Mouse (Mus musculus): ENCODE results near the gene Ugp2. TPM values are rescaled to one million over a fixed set of nuclear protein-coding genes. Genes with fewer than 3 reads are reported as not detected.

The Ugp2 gene
- polyA plus RNA-seq, 1 experiment from 2014 or later: 76.4 TPM

DNA sequence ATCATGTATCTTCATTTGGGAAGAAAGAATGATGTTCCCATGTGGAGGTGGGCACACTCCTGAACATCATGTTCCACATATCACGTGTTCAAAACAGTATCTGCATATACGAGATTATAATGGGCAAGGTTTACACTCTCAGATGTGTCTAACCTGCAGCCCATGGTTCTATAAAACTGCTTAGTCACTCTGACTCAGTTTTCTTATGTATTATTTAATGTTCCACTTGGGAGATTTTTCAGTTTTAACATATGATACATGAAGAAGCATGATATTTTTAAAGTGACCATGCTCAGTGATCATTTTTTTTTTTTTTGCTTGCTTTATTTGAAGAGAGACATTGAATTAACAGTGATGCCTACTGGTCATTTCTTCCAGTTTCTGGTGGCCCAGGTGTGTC lies 30.2 kb upstream of the Ugp2 start:
- Histone ChIP-seq H3K9ac (replicated peaks; ENCODE audit: low read depth) (no peak overlapping the region), H3K27ac (ENCODE audit: low read length) (no peak overlapping the region)

DNA sequence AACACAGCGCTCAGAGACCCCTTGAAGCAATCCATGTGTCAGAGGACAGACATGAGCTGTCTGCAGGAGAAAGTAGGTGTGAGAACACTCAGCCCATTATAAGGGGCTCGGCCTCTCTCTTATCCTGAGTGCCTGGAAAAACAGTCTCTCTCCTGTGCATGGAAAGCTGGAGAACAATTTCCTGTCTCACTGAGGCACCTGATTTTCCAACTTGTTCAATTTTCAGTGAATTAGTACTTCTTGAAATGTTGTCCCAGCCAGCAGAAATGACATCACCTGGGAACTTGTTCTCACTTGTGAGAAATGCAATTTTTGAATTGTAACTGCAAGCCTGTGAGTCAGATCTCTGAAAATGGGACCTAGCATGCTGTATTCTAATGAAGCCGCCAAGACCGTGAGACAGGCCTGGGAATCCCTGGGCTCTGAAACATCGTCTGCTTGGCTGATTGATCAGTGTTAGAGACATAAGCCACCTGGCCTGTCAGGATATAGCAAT lies 28.2 kb upstream of the Ugp2 start:
- ATAC-seq (peak; percentile 67), DNase-seq (ENCODE audit: low spot score) (peak; percentile 75)
- Histone ChIP-seq H3K36me3 (ENCODE audit: insufficient read depth, low read length) (no peaks in the 10 kb centered on the region), H3K9me3 (ENCODE audit: low read length) (no peaks in the 10 kb centered on the region), H3K27ac (ENCODE audit: low read length) (peak overlapping the region; percentile 72), H3K4me2 (replicated peaks; ENCODE audit: low read depth, low read length) (no peak overlapping the region), H3K4me3 (ENCODE audit: low read depth, low read length) (no peak overlapping the region), H3K9ac (replicated peaks; ENCODE audit: low read depth) (no peak overlapping the region), H3K4me1 (ENCODE audit: insufficient read depth, low read depth, low read length) (peaks cover 18% of the 10 kb centered on the region; the same call in 1 of the 2 replicates), H3K27me3 (replicated peaks; ENCODE audit: insufficient read depth, low read length) (no peaks in the 10 kb centered on the region)
- TF ChIP-seq CTCF (IDR thresholded peaks at IDR 0.05): no peak
- 0 out of 2 replicates have a peak, but pooled peaks have one; percentile 28 for TF ChIP-seq EP300 (IDR thresholded peaks at IDR 0.05)
- WGBS: 27% methylated on average over 5 of the region's 5 CpGs

More for the DNA sequence above, 30.2 kb upstream of the Ugp2 start:
- Histone ChIP-seq H3K27me3 (replicated peaks; ENCODE audit: insufficient read depth, low read length) (no peaks in the 10 kb centered on the region), H3K9me3 (ENCODE audit: low read length) (no peaks in the 10 kb centered on the region), H3K4me2 (replicated peaks; ENCODE audit: low read depth, low read length) (no peak overlapping the region), H3K36me3 (ENCODE audit: insufficient read depth, low read length) (no peaks in the 10 kb centered on the region), H3K4me3 (ENCODE audit: low read depth, low read length) (no peak overlapping the region), H3K4me1 (ENCODE audit: insufficient read depth, low read depth, low read length) (peaks cover 20% of the 10 kb centered on the region; the same call in 1 of the 2 replicates)
- 88% methylated on average over 2 of the region's 2 CpGs for WGBS
- ATAC-seq (no peak), DNase-seq (ENCODE audit: low spot score) (no peak)
- TF ChIP-seq CTCF (IDR thresholded peaks at IDR 0.05) (no peak), EP300 (IDR thresholded peaks at IDR 0.05) (no peak)

DNA sequence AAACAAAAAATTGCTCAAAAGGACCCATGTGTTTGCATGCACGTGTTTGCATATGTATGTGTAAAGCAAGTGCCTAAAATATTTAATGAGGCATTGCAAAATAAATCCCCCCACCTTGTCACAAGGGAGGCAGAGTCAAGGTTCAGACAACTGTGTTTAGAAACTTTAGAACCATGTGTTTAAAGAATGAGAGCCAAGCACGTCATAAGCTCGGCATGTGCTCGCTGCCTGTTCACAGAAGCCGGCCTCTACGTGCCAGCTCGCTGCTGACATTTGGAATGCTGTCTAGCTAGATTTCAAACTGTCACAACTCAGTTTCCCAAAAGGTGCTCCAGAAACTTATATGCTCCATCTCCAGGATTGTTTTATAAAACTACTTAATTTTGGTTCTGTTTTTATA lies 27.5 kb upstream of the Ugp2 start:
- peak; percentile 89 for DNase-seq (ENCODE audit: low spot score)
- peaks cover 14% of the 10 kb centered on the region; the same call in 1 of the 2 replicates for H3K4me1 ChIP-seq (ENCODE audit: insufficient read depth, low read depth, low read length)
- no peak; the same call in 1 of the 2 replicates for TF ChIP-seq EP300 (IDR thresholded peaks at IDR 0.05)
- TF ChIP-seq CTCF (IDR thresholded peaks at IDR 0.05): no peak
- no peaks in the 10 kb centered on the region for H3K36me3 ChIP-seq (ENCODE audit: insufficient read depth, low read length)
- no peak overlapping the region for H3K27ac ChIP-seq (ENCODE audit: low read length)
- 11% methylated on average over 7 of the region's 7 CpGs for WGBS
- no peak overlapping the region for H3K4me3 ChIP-seq (ENCODE audit: low read depth, low read length)
- no peak overlapping the region for H3K9ac ChIP-seq (replicated peaks; ENCODE audit: low read depth)
- H3K27me3 ChIP-seq (replicated peaks; ENCODE audit: insufficient read depth, low read length): no peaks in the 10 kb centered on the region
- H3K4me2 ChIP-seq (replicated peaks; ENCODE audit: low read depth, low read length): no peak overlapping the region
- peak; percentile 84 for ATAC-seq
- no peaks in the 10 kb centered on the region for H3K9me3 ChIP-seq (ENCODE audit: low read length)

DNA sequence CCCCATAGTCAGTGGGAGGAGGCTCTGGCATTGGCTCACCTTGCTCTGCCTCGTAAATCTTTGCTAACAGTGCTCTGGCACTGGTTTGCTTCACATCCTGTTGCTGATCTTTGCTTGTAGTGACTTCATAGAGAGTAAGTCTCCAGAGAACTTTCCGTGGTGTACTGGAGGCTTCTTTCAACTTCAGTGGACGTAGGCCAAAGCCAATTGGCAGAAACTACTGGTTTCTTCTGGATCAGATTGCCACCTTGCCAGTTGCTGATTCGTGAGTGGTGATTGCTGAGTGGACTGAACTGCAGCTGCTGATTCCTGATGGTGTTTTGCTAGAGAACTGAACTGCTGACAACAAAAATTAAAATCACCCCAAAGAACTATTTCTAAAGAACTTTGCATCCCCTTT lies 15.8 kb upstream of the Ugp2 start:
- TF ChIP-seq EP300 (IDR thresholded peaks at IDR 0.05): no peak
- TF ChIP-seq CTCF (IDR thresholded peaks at IDR 0.05): no peak
- no peak overlapping the region for H3K9ac ChIP-seq (replicated peaks; ENCODE audit: low read depth)
- no peaks in the 10 kb centered on the region for H3K36me3 ChIP-seq (ENCODE audit: insufficient read depth, low read length)
- no peak overlapping the region for H3K4me2 ChIP-seq (replicated peaks; ENCODE audit: low read depth, low read length)
- H3K27ac ChIP-seq (ENCODE audit: low read length): no peak overlapping the region
- no peak overlapping the region for H3K4me3 ChIP-seq (ENCODE audit: low read depth, low read length)
- H3K27me3 ChIP-seq (replicated peaks; ENCODE audit: insufficient read depth, low read length): no peaks in the 10 kb centered on the region
- no peaks in the 10 kb centered on the region for H3K9me3 ChIP-seq (ENCODE audit: low read length)
- ATAC-seq (no peak), DNase-seq (ENCODE audit: low spot score) (no peak)
- WGBS: 62% methylated on average over 4 of the region's 4 CpGs
- no peaks in the 10 kb centered on the region for H3K4me1 ChIP-seq (ENCODE audit: insufficient read depth, low read depth, low read length)

- ATAC-seq: no peak
Observed at GRCm38 (mm10) chr11:21374096-21374495, 3.1 kb upstream of the Ugp2 start.

DNA sequence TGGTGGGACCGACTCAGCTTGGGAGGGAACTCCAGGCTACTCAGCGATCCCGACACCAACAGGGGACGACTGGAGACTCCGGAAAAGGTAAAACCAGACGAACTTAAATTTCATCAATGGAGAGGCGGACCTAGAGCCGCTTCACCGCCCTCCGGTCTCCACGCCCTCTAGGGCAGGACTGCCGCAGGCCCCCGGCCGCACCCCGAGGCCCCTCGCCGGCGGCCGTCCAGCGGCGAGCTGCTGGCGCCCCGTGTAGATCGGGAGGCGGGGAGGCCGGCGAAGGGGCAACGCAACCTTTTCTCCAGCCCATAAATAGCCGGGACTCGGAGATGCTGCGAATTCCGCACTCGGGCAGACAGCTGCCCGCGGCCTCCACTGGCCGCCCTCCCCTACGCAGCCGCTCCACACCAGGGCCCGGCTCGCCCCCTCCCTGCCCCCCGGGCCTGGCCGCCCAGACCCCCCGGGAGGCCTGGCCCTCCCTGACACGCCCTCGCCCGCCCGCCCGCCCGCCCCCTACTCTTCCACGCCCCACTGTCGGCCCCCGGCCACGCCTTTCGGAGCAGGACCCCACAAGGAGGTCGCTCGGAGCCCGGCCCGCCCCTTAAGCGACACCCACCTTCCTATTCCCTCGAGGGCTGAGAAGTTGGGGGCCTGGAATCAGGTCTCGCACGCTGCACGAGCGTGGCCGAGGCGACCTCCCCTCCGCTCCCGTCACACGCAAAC lies 441 bp downstream of the Ugp2 start:
- DNase-seq (ENCODE audit: low spot score): peak; percentile 94
- ATAC-seq: peak; percentile 90
- under 1% methylated on average over 37 of the region's 69 CpGs for WGBS

More at GRCm38 (mm10) chr11:21374096-21374495, 3.1 kb upstream of the Ugp2 start:
- Histone ChIP-seq H3K27me3 (replicated peaks; ENCODE audit: insufficient read depth, low read length) (no peaks in the 10 kb centered on the region), H3K4me1 (ENCODE audit: insufficient read depth, low read depth, low read length) (peaks cover 5% of the 10 kb centered on the region; the same call in 1 of the 2 replicates), H3K9ac (replicated peaks; ENCODE audit: low read depth) (no peak overlapping the region), H3K27ac (ENCODE audit: low read length) (no peak overlapping the region), H3K9me3 (ENCODE audit: low read length) (no peaks in the 10 kb centered on the region), H3K4me2 (replicated peaks; ENCODE audit: low read depth, low read length) (no peak overlapping the region), H3K4me3 (ENCODE audit: low read depth, low read length) (no peak overlapping the region), H3K36me3 (ENCODE audit: insufficient read depth, low read length) (no peaks in the 10 kb centered on the region)
- TF ChIP-seq CTCF (IDR thresholded peaks at IDR 0.05) (no peak), EP300 (IDR thresholded peaks at IDR 0.05) (no peak)
- DNase-seq (ENCODE audit: low spot score): no peak
- 75% methylated on average over 3 of the region's 3 CpGs for WGBS

More for the DNA sequence above, 441 bp downstream of the Ugp2 start:
- H3K36me3 ChIP-seq (ENCODE audit: insufficient read depth, low read length): no peaks in the 10 kb centered on the region
- H3K4me3 ChIP-seq (ENCODE audit: low read depth, low read length): peak overlapping the region; percentile 84
- H3K4me2 ChIP-seq (replicated peaks; ENCODE audit: low read depth, low read length): peak overlapping the region; percentile 52
- peak overlapping the region; percentile 96 for H3K27ac ChIP-seq (ENCODE audit: low read length)
- H3K27me3 ChIP-seq (replicated peaks; ENCODE audit: insufficient read depth, low read length): no peaks in the 10 kb centered on the region
- peaks cover 14% of the 10 kb centered on the region; the same call in 1 of the 2 replicates for H3K4me1 ChIP-seq (ENCODE audit: insufficient read depth, low read depth, low read length)
- TF ChIP-seq EP300 (IDR thresholded peaks at IDR 0.05) (no peak), CTCF (IDR thresholded peaks at IDR 0.05) (peak; percentile 19; the same call in 1 of the 2 replicates)
- no peaks in the 10 kb centered on the region for H3K9me3 ChIP-seq (ENCODE audit: low read length)
- H3K9ac ChIP-seq (replicated peaks; ENCODE audit: low read depth): peak overlapping the region; percentile 74

Data from lung, postnatal 0 days (tissue).